Mouse (Mus musculus): ENCODE data around the gene Fam117a.
"Not testable (repeated sequence)": the region's sequence is repeated elsewhere in the genome, so short reads cannot be mapped to it uniquely, and the experiment has no call there.

Fam117a gene

DNA sequence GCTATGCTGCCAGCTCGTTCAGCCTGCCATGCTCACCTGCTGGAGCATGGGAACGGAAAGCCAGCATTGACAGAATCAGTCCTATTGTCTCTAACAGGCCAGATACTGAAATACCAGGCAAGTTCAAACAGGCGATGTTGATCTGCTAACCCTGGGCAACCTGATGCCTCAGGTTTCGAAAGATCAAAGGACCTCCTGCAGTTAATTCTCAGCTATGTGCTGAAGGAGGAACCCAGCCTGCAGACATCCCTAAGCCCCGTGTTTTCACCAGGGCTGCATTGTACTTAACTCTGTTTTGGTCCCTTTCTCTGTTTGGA lies 56.6 kb downstream of the Fam117a start:
- no peak for DNase-seq (ENCODE audit: low read depth)

DNA sequence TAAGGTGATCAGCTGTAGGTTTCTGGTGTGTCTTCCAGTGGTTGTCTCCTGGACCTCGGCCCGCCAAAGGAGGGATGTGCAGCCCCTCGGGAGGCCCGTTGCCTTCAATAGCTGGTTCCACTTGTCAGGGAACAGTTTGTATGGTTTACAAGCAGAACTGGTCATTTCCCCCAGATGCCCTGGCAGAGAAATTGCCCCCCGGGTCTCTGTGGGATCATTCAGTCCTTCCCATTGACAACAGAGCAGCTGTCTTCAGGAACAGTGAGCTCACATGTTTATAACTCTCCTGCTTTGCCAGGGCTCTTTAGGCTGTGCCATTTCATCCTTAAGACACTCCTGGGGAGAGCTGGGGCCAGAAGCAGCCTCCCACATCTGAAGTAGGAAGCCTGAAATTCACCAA lies 57.3 kb downstream of the Fam117a start:
- DNase-seq (ENCODE audit: low read depth): no peak

DNA sequence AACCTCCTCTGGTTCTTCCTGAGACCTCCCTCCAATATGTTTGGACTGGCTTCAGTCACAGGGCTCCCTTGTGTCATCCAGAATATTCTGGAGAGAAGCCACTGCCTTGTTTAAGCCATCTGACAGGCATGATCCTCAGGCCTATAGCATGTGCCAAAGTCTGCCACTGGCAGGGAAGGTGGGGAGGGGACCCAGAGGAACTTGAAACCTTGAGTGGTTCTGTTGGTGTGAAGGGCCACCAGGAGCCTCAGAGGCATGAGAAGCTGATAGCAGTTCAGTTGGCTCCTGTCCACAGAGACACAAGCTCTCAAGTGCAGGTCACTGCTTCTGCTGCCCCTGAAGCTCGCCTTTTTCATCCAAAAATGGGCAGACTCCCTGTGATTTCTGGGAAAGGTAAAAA lies 59.7 kb downstream of the Fam117a start:
- DNase-seq (ENCODE audit: low read depth): no peak

DNA sequence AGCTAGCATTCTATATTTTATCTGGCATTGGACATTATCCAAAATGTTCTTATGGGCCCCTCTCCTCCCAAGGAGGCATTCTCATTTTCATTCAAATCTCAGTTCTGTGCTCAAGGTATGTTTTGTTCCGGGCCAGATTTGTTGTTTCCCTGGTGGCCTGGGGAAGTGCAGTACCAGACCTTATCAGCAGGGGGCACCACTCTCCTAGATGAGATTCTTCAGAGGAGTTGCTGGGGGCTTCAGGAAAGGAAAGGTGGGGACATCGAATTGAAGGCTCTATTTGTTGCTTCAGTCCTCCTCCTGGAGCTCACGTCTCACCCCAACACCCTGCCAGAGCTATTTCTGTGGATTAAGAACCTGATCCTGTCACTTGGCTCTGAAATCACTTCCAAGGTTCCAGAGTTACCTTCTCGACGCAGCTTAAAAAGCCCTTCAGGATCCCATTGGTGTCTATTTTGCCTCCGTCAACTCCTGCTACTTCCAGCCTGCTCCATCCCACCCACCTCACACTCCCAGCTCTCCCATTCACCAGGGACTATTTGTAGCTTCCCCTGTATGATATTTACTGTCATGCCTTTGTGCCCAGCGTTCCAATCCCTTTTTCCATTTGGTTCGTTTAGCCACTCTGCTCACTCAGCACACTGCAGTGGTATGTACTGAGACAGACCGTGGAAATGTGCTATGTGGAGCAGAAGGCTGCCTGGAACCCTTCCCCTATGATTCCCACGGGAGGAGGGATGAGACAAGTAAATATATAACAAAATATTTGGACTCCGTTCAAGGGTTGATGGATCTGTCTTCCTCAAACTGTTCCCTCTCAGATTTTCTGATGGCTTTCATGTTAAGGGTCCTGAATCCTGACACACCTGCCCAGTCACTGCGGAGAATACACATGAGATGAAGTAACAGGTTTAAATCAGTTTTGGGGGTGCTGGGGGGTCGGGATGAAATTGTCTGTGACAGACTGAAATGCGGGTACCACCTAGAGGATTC lies 61.3 kb downstream of the Fam117a start:
- peak; percentile 53 for DNase-seq (ENCODE audit: low read depth)

DNA sequence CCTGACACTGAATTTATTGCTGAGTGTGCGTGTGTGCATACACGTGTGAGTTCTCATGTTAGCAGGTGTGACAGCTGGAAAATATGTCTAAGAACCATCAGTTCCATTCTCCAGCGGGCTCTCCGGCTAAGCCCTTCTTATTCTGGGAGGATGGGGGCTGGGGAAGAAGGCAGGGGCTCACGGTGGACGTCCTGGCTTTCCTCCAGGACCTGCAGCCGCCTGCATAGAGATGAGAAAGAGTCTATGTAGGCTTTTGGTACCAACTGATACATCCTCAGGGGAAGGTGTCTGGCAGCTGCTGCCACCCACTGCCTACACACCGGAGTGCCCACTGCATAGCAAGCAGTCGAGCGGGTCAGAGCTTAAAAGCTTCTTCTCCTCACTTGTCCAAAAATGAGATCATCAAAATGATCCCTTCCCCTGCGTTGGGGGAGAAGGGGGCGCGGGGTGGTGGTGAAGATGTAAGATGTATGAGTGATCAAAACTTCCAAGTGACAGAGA lies 62.8 kb downstream of the Fam117a start:
- no peak for DNase-seq (ENCODE audit: low read depth)

DNA sequence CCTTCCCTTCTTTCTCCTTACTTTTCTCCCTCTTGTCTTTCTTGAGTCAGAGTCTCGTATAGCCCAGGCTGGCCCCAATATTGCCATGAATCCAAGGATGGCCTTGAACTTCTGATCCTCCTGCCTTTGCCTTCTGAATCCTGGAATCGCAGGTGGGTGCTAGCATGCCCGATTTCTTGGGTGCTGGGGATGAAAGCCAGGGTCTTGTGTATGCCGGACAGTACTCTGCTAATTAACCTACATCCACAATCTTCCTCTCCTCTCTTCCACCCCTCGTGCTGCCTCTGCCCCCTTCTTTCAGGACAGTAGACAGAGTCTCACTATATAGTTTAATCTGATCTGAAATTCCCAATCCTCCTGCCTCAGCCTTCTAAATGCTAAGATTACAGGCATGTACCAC lies 64.8 kb downstream of the Fam117a start:
- DNase-seq (ENCODE audit: low read depth): no peak

DNA sequence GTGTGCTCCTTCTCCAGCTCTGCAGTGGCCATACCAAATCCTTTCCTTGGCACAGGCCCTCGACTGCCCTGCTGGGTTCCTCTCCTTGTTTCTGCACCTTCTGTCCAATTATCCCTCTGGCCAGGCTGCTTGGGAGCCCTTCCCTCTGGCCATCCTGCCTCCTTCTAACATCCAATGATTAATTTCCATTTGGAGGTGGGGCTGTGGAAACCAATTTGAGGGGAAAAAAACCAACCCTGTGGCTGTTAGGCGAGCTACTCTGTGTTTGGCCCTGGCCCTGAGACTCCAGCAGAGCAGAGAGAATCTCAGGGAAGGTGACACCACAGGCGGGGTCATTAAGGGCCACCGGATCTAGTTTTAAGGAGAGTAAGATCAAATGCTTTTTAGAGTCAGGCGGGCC lies 65.4 kb downstream of the Fam117a start:
- no peak for DNase-seq (ENCODE audit: low read depth)

DNA sequence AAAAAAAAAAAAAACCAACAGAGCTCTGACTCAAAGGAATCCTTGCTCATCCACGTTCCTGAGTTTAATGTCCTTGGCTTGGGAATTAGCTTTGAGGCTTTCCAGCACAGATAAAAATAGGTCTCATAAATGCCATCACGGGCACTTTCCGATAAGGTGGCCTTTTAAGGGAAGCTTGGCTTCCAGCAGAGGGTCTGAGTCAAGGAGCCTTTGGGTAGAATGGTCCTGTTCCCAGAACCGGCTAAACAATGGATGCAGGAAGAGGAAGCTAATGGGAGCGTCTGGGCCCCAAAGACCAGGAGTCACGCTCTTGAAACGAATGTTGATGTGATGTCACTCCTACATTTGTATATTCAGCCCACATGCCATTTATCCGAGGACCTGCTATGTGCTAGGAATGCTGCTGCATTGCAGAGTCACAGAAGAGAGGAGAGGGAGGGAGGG lies 65.9 kb downstream of the Fam117a start:
- no peak for DNase-seq (ENCODE audit: low read depth)

DNA sequence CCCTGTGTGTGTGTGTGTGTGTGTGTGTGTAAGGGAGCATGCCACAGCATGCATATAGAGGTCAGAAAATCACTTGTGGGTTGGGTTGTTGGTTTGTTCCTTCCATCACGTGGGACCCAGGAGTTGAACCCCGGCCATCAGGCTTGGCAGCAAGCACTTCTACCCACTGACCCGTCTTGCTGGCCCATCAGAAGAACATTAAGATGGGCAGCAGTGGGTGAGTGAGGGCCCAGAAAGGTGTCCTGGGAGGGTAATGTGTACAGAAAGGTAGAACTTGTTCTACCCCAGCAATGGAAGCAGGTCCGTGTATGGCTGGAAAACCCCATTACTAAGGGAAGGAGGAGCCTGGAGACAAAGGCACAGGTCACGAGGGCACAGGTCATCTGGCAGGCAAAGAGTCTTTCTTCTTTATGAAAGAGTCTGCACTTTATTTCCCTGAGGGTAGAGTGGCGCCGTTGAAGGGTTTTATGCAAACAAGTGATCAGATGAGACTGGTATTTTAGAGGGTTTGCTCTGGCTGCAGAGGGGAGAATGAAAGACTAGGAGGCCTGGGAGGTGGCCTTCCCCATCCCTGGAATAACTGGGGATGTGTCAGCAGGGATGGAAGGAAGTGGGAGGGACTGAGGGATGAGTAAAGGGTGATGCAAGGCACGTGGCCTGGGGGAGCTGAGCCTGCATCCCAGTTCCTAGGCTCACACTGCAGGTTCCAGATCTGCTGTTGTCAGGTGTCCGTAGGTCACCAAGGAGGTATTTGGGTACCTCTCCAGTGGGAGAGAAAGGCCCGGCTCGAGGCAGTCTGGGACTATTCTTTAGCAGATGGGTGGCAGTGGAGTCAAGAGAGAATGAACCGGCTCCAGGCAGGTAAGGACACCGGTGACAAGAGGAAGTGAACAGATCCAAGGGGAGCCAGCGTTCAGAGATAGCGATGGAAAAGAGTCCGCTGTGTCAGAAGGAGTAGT lies 66.8 kb downstream of the Fam117a start:
- no peak for DNase-seq (ENCODE audit: low read depth)

DNA sequence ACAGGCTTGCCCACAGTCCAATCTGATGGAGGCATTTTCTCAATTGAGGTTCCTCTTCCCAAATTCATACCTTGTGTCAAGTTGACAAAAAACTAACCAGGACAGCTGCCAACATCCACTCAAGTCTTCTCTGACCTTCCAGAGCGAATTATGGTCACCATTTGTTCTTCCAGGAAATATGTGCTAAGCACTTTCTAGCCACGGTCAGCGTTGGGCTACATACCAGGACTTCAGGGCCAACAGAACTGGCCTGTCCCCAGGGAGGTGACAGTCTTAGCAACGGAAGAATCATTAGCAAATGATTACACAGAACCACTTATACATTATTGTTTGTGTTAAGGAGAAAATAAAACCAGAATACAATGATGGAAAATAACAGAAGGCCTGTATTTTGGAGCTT lies 69.0 kb downstream of the Fam117a start:
- no peak for DNase-seq (ENCODE audit: low read depth)

DNA sequence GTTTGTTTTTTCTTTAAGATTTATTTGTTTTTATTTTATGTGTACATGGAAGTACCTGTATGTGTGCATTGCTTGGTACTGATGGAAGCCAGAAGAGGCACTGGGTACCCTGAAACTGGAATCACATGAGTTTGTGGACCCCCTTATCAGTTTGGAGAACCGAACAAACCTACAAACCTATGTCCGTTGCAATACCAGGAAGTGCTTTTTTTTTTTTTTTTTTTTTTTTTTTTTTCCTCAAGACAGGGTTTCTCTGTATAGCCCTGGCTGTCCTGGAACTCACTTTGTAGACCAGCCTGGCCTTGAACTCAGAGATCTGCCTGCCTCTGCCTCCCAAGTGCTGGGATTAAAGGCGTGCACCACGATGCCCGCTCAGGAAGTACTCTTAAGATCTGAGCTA lies 69.6 kb downstream of the Fam117a start:
- DNase-seq (ENCODE audit: low read depth): not testable (repeated sequence)

DNA sequence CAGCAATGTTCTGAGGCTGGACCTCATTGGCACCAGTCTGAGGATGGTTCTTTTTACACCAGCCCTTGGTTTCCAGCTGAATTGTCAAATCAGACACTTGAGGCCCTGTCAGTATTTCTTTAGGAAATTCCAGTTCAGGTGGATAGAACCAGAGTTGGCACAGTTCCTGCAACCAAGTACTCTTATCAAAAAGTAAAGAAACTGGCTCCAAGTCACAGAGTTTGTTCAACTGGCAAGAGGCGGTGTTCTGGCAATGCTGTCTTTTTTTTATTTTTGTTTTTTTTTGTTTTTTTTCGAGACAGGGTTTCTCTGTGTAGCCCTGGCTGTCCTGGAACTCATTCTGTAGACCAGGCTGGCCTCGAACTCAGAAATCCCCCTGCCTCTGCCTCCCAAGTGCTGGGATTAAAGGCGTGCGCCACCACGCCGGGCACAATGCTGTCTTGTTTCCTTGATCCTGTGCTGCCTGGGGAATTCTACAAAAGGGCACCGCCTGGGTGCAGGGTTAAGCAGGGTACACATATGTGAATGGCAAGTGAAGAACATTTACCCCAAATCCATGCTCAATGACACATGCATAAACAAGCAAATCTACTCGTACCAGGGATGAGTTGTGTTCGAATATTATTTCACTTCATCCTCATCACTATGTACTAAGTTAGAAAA lies 72.8 kb downstream of the Fam117a start:
- no peak for DNase-seq (ENCODE audit: low read depth)

DNA sequence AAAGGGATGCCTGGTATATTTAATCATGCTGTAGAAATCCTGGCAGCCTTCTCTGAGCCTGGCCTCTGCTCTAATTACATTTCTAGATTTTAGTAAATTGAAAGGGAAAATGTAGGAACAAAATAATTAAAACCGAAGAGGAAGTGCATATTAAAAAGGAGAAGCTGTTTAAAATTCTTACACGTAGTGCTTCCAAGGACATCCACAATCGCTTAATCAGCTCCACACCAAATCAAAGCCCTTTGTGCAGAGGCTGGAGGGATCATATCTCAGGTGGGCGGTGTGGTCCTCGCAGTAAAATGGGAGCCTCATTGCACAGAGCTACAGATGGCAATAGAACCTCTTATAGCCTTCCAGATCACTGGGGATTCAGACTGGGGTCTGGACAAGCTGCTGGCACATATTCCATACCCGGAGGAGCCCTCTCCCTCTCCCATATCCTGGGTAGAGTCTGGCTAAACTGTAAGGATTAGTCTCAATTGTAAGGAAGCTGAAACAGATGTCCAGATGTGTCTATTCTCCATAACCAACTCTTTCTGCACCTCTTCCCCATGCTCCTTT lies 74.7 kb downstream of the Fam117a start:
- DNase-seq (ENCODE audit: low read depth): no peak

DNA sequence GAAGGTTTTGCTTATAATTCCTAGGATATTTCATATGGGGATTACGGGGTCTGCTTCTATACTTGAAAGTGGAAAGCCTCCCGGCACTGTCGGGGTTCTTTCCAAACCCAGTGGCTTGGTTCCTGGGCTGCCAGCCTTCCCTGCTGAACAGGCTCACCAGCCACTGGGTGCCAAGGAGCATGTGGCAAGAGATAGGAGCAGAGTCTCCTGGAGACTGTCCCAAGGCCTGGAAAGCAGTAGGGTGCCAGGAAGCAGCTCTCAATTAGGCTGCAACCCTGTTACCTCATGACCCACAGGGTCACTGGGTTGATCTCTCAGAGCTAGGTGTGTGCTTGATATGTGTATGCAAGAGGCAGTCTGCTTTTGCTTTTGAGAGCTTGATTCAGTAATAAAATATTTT lies 75.8 kb downstream of the Fam117a start:
- no peak for DNase-seq (ENCODE audit: low read depth)

DNA sequence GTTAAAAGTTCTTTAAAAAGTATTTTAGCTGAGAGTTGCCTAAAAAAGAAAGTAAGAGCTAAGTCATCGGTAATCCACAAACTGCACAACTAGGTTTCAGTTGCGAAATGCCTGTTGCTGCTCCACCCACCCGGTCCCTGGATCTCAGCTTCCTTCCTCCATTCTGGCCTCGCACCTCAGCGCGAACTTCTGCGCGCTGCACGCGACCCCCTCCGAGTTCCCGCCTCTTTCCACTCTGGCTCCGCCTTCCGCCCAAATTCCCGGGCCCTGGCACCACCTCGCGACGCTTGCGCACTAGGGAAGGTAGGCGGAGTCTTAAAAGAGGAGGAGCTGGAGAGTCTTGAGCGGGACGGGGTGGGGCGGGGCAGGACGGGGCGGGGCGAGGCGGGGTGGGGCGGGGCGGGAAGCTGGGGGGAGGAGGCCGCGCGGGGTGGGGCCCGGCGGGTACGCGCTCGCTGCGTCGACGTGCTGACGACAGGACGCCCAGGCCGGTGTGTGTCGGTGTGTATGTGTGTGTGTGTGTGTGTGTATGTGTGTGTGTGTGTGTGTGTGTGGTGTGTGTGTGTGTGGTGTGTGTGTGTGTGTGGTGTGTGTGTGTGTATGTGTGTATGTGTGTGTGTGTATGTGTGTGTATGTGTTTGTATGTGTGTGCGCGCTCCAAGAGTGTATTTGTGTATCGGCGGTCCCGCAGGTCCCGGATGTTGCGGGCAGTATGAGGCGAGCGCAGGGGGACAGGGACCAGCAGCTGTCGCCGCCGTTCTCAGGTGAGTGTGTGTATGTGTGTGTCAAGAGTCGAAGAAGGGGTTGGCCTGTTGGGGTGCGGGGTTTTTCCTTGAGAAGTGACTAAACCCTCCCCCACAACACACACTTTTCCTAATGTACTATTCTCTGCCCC lies 77.1 kb downstream of the Fam117a start, which contains the start of gene Spop:
Gene Spop (plus strand): TSS at position 440 of the 895 bp plus-strand sequence.
- DNase-seq (ENCODE audit: low read depth): peak; percentile 96

DNA sequence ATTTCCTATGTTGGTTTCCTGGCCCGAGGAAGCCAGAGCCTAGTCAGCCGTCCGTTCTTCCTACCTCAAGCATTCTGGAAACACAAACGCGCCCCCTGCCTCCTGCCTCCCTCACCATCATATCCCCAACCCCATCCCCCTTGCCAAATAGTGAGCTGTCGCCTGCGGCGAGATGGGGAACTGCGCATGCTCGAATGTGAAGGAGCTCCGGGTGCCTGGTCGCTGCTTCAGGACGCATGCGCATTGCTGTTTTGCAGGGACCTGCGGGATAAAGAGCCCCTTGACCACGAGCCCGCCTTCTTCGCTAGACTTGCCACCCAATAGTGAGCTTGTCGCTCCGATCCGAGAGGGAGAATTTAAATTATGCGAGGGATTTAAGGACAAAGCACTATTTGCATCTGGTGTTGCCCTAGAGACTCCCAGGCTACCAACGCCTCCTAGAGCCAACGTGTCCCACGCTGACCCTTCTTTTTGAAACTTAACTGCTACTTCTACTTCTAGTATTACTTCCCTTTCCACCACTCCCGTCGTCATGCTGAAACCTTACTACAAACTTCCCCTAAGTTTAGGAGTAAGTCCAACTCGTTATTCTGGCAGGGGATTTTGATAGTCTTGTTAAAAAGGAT lies 77.8 kb downstream of the Fam117a start:
- peak; percentile 99 for DNase-seq (ENCODE audit: low read depth)

DNA sequence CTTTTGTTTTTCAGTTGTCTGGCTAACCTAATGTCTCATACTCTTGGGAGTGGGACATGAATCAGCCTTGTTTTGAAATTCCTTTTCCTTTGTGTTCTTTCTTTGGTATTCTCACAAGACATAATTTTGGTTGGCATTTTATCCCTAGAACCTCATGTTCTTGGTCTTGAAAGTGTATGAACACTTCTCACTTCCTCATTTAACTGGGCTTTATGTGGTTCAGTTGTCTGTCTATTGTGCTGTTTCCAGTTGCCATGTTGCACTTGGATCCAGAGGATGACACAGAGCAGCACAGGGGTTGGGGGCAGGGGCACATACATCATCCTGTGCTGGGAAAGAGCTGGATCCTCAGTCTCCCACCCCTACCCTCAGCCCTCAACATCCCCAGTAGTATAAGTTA lies 79.1 kb downstream of the Fam117a start:
- DNase-seq (ENCODE audit: low read depth): peak; percentile 48

DNA sequence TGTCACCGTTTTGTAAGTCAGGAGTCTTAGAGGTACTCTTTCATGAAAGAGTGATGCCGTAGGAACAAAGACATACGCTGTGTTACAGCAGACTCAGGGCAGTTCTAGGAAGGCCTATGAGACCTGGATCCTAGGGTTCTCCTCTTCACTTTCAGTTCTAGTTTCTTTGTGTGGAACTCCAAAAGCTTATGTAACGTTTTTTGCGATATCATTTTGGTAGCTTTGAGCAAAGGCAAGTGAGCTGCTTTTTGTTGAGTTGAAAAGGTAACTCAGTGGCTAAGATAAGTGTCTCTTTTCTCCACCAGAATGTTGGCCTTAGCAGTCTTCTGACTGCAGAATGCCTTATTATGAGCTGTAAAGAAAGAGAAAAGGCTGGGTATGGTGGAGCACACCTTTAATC lies 80.5 kb downstream of the Fam117a start:
- no peak for DNase-seq (ENCODE audit: low read depth)

DNA sequence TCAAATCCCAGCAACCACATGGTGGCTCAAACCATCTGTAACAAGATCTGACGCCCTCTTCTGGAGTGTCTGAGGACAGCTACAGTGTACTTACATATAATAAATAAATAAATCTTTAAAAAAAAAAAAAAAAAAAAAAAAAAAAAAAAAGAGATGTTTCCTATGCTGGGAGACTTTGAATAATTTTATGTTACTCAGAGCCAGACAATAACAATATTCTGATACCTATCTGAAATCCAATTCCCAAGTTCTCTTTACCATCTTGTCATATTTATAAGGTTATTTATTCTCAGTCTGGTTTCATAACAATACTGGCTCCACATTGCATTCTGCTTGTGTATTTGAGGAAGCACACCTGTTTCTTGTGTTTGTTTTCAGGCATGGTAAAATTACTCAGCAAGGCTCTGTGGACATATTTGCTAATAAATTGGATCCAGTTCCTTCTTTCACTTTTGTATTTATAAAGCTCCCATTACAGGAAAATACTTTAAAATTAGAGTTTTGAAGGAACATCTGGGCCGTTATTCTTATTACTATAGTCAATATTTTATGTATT lies 84.1 kb downstream of the Fam117a start:
- DNase-seq (ENCODE audit: low read depth): no peak

DNA sequence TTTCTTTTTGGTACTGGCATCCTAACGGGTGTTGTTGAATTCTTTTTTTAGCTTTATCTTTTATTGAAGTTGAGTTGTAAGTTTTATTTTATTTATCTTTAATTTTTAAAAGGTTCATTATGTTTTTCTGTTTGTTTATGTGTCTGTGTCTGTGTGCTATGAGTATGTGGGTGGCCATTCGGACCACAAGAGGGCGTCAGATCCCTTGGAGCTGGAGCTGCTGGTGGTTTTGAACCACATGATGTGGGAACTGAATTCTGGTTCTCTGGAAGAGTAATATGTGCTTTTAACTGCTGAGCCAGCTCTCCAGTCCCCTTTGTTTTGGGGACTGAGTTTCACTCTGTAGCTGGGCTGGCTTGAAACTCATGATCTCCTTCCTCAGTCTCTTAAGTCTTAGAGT lies 86.7 kb downstream of the Fam117a start:
- peak; percentile 51 for DNase-seq (ENCODE audit: low read depth)
